Mouse (Mus musculus): Measurements from ENCODE around the gene Gm5767. TPM values are rescaled to one million over a fixed set of nuclear protein-coding genes. Genes with fewer than 3 reads are reported as not detected.

Gm5767 gene
- polyA plus RNA-seq, 1 experiment from 2014 or later: not detected

DNA sequence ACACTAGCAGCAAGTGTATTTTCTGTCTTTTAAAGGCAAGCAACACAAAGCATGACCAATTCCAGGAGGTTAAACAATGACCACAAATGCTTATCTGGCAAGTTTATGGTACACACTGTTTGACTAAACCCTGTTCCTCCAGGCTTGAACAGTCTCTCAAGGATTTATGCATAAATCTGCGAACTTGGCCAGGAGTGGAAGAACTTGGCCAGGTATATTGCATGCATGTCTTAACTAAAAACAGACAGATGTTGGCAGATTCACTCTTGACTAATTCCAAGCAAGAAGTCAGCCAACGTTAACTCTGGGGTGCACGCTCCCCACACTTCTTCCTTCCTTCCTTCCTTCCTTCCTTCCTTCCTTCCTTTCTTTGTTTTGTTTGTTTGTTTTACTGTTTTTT, 790 bp upstream of the Gm5767 start:
- WGBS: 76% methylated on average over 3 of the region's 3 CpGs

DNA sequence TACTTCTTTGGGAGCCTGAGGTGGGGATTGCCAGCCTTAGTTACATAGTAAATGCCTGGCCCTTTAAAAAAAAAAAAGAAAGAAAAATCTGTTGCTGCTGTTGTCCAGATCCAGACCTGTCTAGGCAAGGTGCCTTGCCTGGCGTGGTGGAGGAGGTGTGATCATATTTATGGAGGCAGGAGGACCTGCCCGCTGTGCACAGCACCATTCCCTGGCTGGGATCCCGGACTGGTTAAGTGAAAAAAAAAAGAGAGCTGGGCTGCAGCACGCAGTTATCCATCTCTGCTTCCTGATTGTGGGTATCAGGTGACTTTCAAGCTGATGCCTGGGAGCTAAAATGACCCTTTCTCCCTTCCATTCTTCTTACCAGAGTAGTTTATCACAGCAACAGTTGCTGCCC, 4.5 kb downstream of the Gm5767 start:
- Histone ChIP-seq H3K9me3 (no peaks in the 10 kb centered on the region), H3K4me2 (no peak overlapping the region), H3K4me1 (no peaks in the 10 kb centered on the region), H3K36me3 (peaks cover 36% of the 10 kb centered on the region), H3K4me3 (no peak overlapping the region), H3K27me3 (no peaks in the 10 kb centered on the region), H3K27ac (no peak overlapping the region), H3K9ac (no peak overlapping the region)
- 61% methylated on average over 4 of the region's 4 CpGs for WGBS
- no peak for ATAC-seq (ENCODE audit: insufficient number of reproducible peaks, insufficient read depth, low FRiP score, low TSS enrichment, low read depth)

More for the DNA sequence above, 790 bp upstream of the Gm5767 start:
- H3K27ac ChIP-seq: no peak overlapping the region
- no peaks in the 10 kb centered on the region for H3K27me3 ChIP-seq
- no peak for ATAC-seq (ENCODE audit: insufficient number of reproducible peaks, insufficient read depth, low FRiP score, low TSS enrichment, low read depth)
- peaks cover 4% of the 10 kb centered on the region; the same call in 1 of the 2 replicates for H3K36me3 ChIP-seq
- no peak overlapping the region for H3K4me3 ChIP-seq
- H3K9ac ChIP-seq: no peak overlapping the region
- no peaks in the 10 kb centered on the region for H3K4me1 ChIP-seq
- no peaks in the 10 kb centered on the region for H3K9me3 ChIP-seq
- H3K4me2 ChIP-seq: no peak overlapping the region

DNA sequence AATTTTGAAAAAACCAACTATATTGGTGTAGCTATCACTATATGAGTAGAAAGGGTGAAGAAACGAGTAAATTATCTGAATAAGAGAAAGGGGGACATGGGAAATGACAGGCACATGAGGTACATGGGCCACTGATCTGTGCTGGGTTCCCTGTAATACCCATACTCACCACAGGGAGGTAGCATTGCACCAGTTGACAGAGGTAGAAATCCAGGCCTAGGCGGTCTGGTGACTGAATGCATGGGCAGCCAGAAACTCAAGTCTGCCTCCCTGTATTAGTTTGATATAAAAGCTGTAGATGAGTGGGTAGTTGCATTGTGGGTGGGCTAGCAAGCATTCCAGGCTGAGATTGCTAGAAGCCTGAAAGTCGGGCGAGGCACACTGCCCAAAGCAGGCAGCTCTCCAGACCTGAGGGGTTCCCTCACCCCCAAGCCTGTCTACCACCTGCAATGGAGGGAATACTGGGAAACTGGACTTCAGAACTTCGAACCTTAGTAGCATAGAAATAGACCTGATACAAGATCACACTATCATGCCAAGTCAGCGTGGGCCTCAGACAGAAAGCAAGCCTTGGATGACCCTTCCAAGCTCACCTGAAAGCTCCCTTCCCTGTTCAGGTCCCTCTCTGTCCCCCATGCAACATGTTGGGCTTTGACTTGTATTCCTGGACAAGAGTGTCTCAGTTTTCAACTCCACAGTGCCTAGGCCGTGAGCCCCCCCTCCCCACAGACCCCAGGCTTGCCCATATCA, 5.7 kb downstream of the Gm5767 start:
- 59% methylated on average over 7 of the region's 7 CpGs for WGBS
- no peak overlapping the region for H3K4me3 ChIP-seq
- no peaks in the 10 kb centered on the region for H3K9me3 ChIP-seq
- H3K4me2 ChIP-seq: no peak overlapping the region
- H3K36me3 ChIP-seq: peaks cover 48% of the 10 kb centered on the region
- no peak overlapping the region for H3K27ac ChIP-seq
- no peaks in the 10 kb centered on the region for H3K27me3 ChIP-seq
- ATAC-seq (ENCODE audit: insufficient number of reproducible peaks, insufficient read depth, low FRiP score, low TSS enrichment, low read depth): no peak; the same call in 1 of the 2 replicates
- H3K4me1 ChIP-seq: no peaks in the 10 kb centered on the region
- no peak overlapping the region for H3K9ac ChIP-seq

GRCm38 (mm10) chr16:8686871-8687535, 6.4 kb downstream of the Gm5767 start:
- no peak overlapping the region for H3K4me3 ChIP-seq
- no peak overlapping the region for H3K4me2 ChIP-seq
- no peak for ATAC-seq (ENCODE audit: insufficient number of reproducible peaks, insufficient read depth, low FRiP score, low TSS enrichment, low read depth)
- no peaks in the 10 kb centered on the region for H3K4me1 ChIP-seq
- H3K9me3 ChIP-seq: no peaks in the 10 kb centered on the region
- no peak overlapping the region for H3K9ac ChIP-seq
- H3K27me3 ChIP-seq: no peaks in the 10 kb centered on the region
- 76% methylated on average over 11 of the region's 11 CpGs for WGBS
- no peak overlapping the region for H3K27ac ChIP-seq
- H3K36me3 ChIP-seq: peaks cover 55% of the 10 kb centered on the region

DNA sequence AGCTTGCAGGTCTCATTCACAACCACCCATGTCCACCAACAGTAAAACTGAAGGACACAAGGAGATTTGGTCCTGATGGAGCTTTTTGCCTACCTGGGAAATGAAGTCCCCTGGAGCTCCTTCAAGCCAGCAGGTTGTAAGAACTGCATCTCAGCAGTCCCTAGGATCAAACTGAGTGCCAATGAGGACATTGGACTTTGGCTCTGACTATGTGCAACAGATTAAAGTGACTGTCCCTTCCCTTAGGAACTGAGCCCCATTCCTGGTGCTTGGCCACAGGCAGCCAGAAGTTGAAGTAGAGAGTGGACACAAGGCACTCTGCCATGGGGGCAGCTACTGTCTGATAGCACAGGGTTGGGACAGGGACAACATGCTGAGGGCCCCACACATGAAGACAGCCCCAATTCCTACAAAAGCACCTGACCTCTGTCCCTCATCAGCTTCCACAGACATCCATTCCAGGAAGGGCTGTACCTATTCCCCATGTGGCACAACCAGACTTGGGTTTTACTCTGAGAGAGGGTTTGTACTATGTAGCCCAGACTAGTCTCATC, 7.1 kb downstream of the Gm5767 start:
- H3K4me1 ChIP-seq: no peaks in the 10 kb centered on the region
- H3K27ac ChIP-seq: no peak overlapping the region
- H3K4me3 ChIP-seq: no peak overlapping the region
- H3K27me3 ChIP-seq: no peaks in the 10 kb centered on the region
- H3K9ac ChIP-seq: no peak overlapping the region
- no peak overlapping the region for H3K4me2 ChIP-seq
- no peaks in the 10 kb centered on the region for H3K9me3 ChIP-seq
- H3K36me3 ChIP-seq: peaks cover 61% of the 10 kb centered on the region
- no peak for ATAC-seq (ENCODE audit: insufficient number of reproducible peaks, insufficient read depth, low FRiP score, low TSS enrichment, low read depth)

GRCm38 (mm10) chr16:8689979-8690656, 9.5 kb downstream of the Gm5767 start:
- Histone ChIP-seq H3K27ac (no peak overlapping the region), H3K27me3 (no peaks in the 10 kb centered on the region), H3K9me3 (no peaks in the 10 kb centered on the region), H3K4me1 (no peaks in the 10 kb centered on the region), H3K9ac (no peak overlapping the region), H3K4me2 (no peak overlapping the region), H3K36me3 (peaks cover 82% of the 10 kb centered on the region), H3K4me3 (no peak overlapping the region)
- no peak for ATAC-seq (ENCODE audit: insufficient number of reproducible peaks, insufficient read depth, low FRiP score, low TSS enrichment, low read depth)
- 90% methylated on average over 11 of the region's 11 CpGs for WGBS

- Histone ChIP-seq H3K27me3 (no peaks in the 10 kb centered on the region), H3K27ac (no peak overlapping the region), H3K4me1 (no peaks in the 10 kb centered on the region), H3K4me3 (no peak overlapping the region), H3K36me3 (peaks cover 89% of the 10 kb centered on the region), H3K9me3 (no peaks in the 10 kb centered on the region), H3K9ac (no peak overlapping the region), H3K4me2 (no peak overlapping the region)
- ATAC-seq (ENCODE audit: insufficient number of reproducible peaks, insufficient read depth, low FRiP score, low TSS enrichment, low read depth): no peak
- 91% methylated on average over 7 of the region's 7 CpGs for WGBS
Measured at GRCm38 (mm10) chr16:8691206-8691605, 10.6 kb downstream of the Gm5767 start.

- WGBS: 92% methylated on average over 8 of the region's 8 CpGs
- no peak overlapping the region for H3K4me3 ChIP-seq
- H3K27me3 ChIP-seq: no peaks in the 10 kb centered on the region
- no peaks in the 10 kb centered on the region for H3K4me1 ChIP-seq
- no peak for ATAC-seq (ENCODE audit: insufficient number of reproducible peaks, insufficient read depth, low FRiP score, low TSS enrichment, low read depth)
- H3K9ac ChIP-seq: no peak overlapping the region
- peaks cover 93% of the 10 kb centered on the region for H3K36me3 ChIP-seq
- no peak overlapping the region for H3K4me2 ChIP-seq
- H3K9me3 ChIP-seq: no peaks in the 10 kb centered on the region
- H3K27ac ChIP-seq: no peak overlapping the region
Measured at GRCm38 (mm10) chr16:8699556-8699955, 19.0 kb downstream of the Gm5767 start.

DNA sequence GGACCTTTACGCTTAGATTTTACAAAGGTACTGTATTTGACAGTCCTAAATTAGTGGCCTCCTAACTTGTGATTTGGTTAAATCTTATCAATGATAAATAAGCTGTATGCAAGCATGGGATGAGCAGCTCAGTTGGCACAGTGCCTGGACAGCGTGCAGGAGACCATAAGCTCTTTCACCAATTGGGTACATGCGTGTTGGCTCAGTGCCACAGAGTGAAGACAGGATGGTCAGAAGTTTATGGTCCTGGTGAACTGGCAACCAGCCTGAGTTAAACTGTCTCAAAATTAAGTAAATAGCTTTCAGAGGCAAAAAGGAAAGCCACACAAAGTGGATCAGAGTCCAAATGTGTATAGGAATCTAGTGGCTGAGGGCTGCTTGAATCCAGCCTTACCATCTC, 20.0 kb downstream of the Gm5767 start:
- H3K4me3 ChIP-seq: no peak overlapping the region
- no peak overlapping the region for H3K4me2 ChIP-seq
- H3K27me3 ChIP-seq: no peaks in the 10 kb centered on the region
- no peaks in the 10 kb centered on the region for H3K4me1 ChIP-seq
- peaks cover 91% of the 10 kb centered on the region for H3K36me3 ChIP-seq
- WGBS: 90% methylated on average over 3 of the region's 3 CpGs
- H3K9ac ChIP-seq: no peak overlapping the region
- ATAC-seq (ENCODE audit: insufficient number of reproducible peaks, insufficient read depth, low FRiP score, low TSS enrichment, low read depth): no peak
- no peaks in the 10 kb centered on the region for H3K9me3 ChIP-seq
- no peak overlapping the region for H3K27ac ChIP-seq

- WGBS: 74% methylated on average over 9 of the region's 9 CpGs
- Histone ChIP-seq H3K27me3 (no peaks in the 10 kb centered on the region), H3K27ac (no peak overlapping the region), H3K9me3 (no peaks in the 10 kb centered on the region), H3K4me1 (no peaks in the 10 kb centered on the region), H3K9ac (no peak overlapping the region), H3K4me3 (no peak overlapping the region), H3K4me2 (no peak overlapping the region), H3K36me3 (peaks cover 92% of the 10 kb centered on the region)
- no peak for ATAC-seq (ENCODE audit: insufficient number of reproducible peaks, insufficient read depth, low FRiP score, low TSS enrichment, low read depth)
Measured at GRCm38 (mm10) chr16:8711998-8712397, 31.4 kb downstream of the Gm5767 start.

DNA sequence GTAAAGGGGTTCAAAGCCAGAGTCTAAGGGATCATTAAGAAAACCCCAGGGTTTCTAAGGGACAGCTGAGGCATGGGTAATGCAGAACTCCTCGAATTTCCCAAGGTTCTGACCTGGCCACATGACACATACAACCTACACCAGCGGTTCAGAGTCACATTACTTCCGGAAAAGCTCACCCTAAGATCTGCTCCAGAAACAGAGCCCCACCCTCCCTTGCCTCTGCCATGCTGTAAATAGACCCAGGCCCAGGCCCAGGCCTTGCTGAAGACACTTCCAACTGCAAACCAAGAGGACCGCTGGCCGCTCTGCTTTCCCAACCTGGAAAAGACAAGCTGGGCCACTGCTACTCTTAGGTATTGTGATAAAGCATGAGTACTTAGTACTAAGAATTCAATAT, 34.3 kb downstream of the Gm5767 start:
- no peak for ATAC-seq (ENCODE audit: insufficient number of reproducible peaks, insufficient read depth, low FRiP score, low TSS enrichment, low read depth)

More for the DNA sequence above, 34.3 kb downstream of the Gm5767 start:
- Histone ChIP-seq H3K27ac (no peak overlapping the region), H3K27me3 (no peaks in the 10 kb centered on the region), H3K36me3 (peaks cover 64% of the 10 kb centered on the region), H3K4me3 (no peak overlapping the region), H3K4me1 (peaks cover 5% of the 10 kb centered on the region), H3K9me3 (no peaks in the 10 kb centered on the region), H3K9ac (no peak overlapping the region), H3K4me2 (no peak overlapping the region)
- 71% methylated on average over 5 of the region's 5 CpGs for WGBS

All from embryonic facial prominence, embryonic 13.5 days (tissue).